Mouse (Mus musculus) limb, embryonic 13.5 days (tissue): ENCODE data around the gene P3h3. TPM values are rescaled to one million over a fixed set of nuclear protein-coding genes. Genes with fewer than 3 reads are reported as not detected.
"Not testable (repeated sequence)": the region's sequence is repeated elsewhere in the genome, so short reads cannot be mapped to it uniquely, and the experiment has no call there.

ENCODE experiments used
- ATAC-seq: fragments of 200-750 bp; cut with Nextera tagmentation; 2 replicates; pipeline ENCODE4 v1.8.0; 2017; ENCODE audit warnings: low read depth, moderate number of reproducible peaks, moderate TSS enrichment; ENCODE audit not compliant: low FRiP score
- H3K27ac ChIP-seq: fragments of 300-500 bp; sonication (generic); 2 replicates; pipeline ENCODE4 v1.5.1; 2015; ENCODE audit warnings: inconsistent platforms, mild to moderate bottlenecking, moderate library complexity
- H3K27me3 ChIP-seq: fragments of 300-500 bp; sonication (generic); 2 replicates; pipeline ENCODE4 v1.6.1; 2015; ENCODE audit warnings: mild to moderate bottlenecking, inconsistent platforms
- H3K36me3 ChIP-seq: fragments of 300-500 bp; sonication (generic); 2 replicates; pipeline ENCODE4 v1.6.1; 2015; ENCODE audit warnings: inconsistent platforms, mild to moderate bottlenecking, moderate library complexity
- H3K4me1 ChIP-seq: fragments of 300-500 bp; sonication (generic); 2 replicates; pipeline ENCODE4 v1.6.1; 2015; ENCODE audit warnings: inconsistent platforms
- H3K4me2 ChIP-seq: fragments of 300-500 bp; sonication (generic); replicated peaks from 2 replicates; pipeline ENCODE4 v1.6.1; 2015; ENCODE audit warnings: inconsistent platforms, mild to moderate bottlenecking, moderate library complexity
- H3K4me3 ChIP-seq: fragments of 300-500 bp; sonication (generic); 2 replicates; pipeline ENCODE4 v1.5.1; 2015; ENCODE audit warnings: moderate library complexity, mild to moderate bottlenecking, inconsistent platforms
- H3K9ac ChIP-seq: fragments of 300-500 bp; sonication (generic); 2 replicates; pipeline ENCODE4 v1.6.1; 2015; ENCODE audit warnings: mild to moderate bottlenecking, inconsistent platforms
- H3K9me3 ChIP-seq: fragments of 300-500 bp; sonication (generic); 2 replicates; pipeline ENCODE4 v1.6.1; 2016; ENCODE audit warnings: inconsistent platforms
- WGBS: fragments of 180-500 bp; shearing (Covaris S2); methylation state at CpG from one replicate; pipeline ENCODE4 v1.1.7; 2015; 5-methylcytosine and 5-hydroxymethylcytosine counted together
- polyA plus RNA-seq: library from polyadenylated mRNA; unstranded; fragments of >200 nt; fragmentation: Nextera tagmentation; extraction: Ambion mirVana; gene quantifications from 2 replicates; pipeline ENCODE4 v1.2.1, GENCODE M21; 2015

The P3h3 gene
- polyA plus RNA-seq, 1 experiment from 2014 or later, result 60.4 TPM

GRCm38 (mm10) chr6:124847305-124847704 lies 10.2 kb downstream of the P3h3 start:
- Histone ChIP-seq H3K9me3 (no peaks in the 10 kb centered on the region), H3K9ac (no peak overlapping the region), H3K4me3 (no peak overlapping the region), H3K4me2 (no peak overlapping the region), H3K36me3 (peaks cover 74% of the 10 kb centered on the region), H3K27me3 (no peaks in the 10 kb centered on the region), H3K4me1 (no peaks in the 10 kb centered on the region), H3K27ac (no peak overlapping the region)
- 15% methylated on average over 9 of the region's 9 CpGs for WGBS
- ATAC-seq, result peak; percentile 85

- Histone ChIP-seq H3K27me3 (no peaks in the 10 kb centered on the region), H3K27ac (no peak within 1 kb of the TSS), H3K4me1 (peaks cover 31% of the 10 kb centered on the region), H3K9me3 (no peaks in the 10 kb centered on the region), H3K36me3 (peaks cover 47% of the 10 kb centered on the region), H3K4me2 (0 out of 2 replicates have a peak within 1 kb of the TSS, but pooled peaks have one; percentile 19), H3K9ac (peak within 1 kb of the TSS; percentile 50; the same call in 1 of the 2 replicates), H3K4me3 (no peak within 1 kb of the TSS)
- peak; percentile 17; the same call in 1 of the 2 replicates for ATAC-seq
- 40% methylated on average over 15 of the region's 15 CpGs for WGBS
Measured at GRCm38 (mm10) chr6:124840241-124841167, 17.0 kb downstream of the P3h3 start, which contains the start of gene Gnb3. TSS of gene Gnb3 (minus strand) at chr6:124840275.

GRCm38 (mm10) chr6:124839805-124840204 lies 17.7 kb downstream of the P3h3 start:
- H3K27me3 ChIP-seq, result no peaks in the 10 kb centered on the region
- no peak overlapping the region for H3K27ac ChIP-seq
- peaks cover 34% of the 10 kb centered on the region for H3K4me1 ChIP-seq
- peak; percentile 15 for ATAC-seq
- H3K36me3 ChIP-seq, result peaks cover 40% of the 10 kb centered on the region
- H3K9me3 ChIP-seq, result no peaks in the 10 kb centered on the region
- H3K9ac ChIP-seq, result peak overlapping the region; percentile 50; the same call in 1 of the 2 replicates
- H3K4me2 ChIP-seq, result 0 out of 2 replicates have a peak overlapping the region, but pooled peaks have one; percentile 19
- H3K4me3 ChIP-seq, result no peak overlapping the region
- 8% methylated on average over 8 of the region's 8 CpGs for WGBS

- H3K27ac ChIP-seq, result no peak overlapping the region
- no peaks in the 10 kb centered on the region for H3K27me3 ChIP-seq
- no peaks in the 10 kb centered on the region for H3K9me3 ChIP-seq
- peaks cover 44% of the 10 kb centered on the region for H3K4me1 ChIP-seq
- no peak overlapping the region for H3K4me3 ChIP-seq
- no peak overlapping the region for H3K4me2 ChIP-seq
- peaks cover 40% of the 10 kb centered on the region for H3K36me3 ChIP-seq
- no peak for ATAC-seq
- H3K9ac ChIP-seq, result peak overlapping the region; percentile 39; the same call in 1 of the 2 replicates
- WGBS, result 76% methylated on average over 7 of the region's 7 CpGs
Measured at GRCm38 (mm10) chr6:124836411-124836810, 21.1 kb downstream of the P3h3 start.

GRCm38 (mm10) chr6:124835531-124835930 lies 22.0 kb downstream of the P3h3 start:
- ATAC-seq, result no peak
- Histone ChIP-seq H3K36me3 (peaks cover 32% of the 10 kb centered on the region), H3K9me3 (no peaks in the 10 kb centered on the region), H3K4me3 (no peak overlapping the region), H3K4me1 (peaks cover 52% of the 10 kb centered on the region), H3K27ac (no peak overlapping the region), H3K4me2 (no peak overlapping the region), H3K9ac (peak overlapping the region; percentile 39), H3K27me3 (no peaks in the 10 kb centered on the region)
- WGBS, result 34% methylated on average over 10 of the region's 10 CpGs

- Histone ChIP-seq H3K27ac (no peak overlapping the region), H3K36me3 (peaks cover 31% of the 10 kb centered on the region), H3K27me3 (no peaks in the 10 kb centered on the region), H3K4me3 (no peak overlapping the region), H3K9me3 (no peaks in the 10 kb centered on the region), H3K4me2 (no peak overlapping the region), H3K4me1 (peaks cover 48% of the 10 kb centered on the region), H3K9ac (no peak overlapping the region)
- 81% methylated on average over 6 of the region's 6 CpGs for WGBS
- no peak for ATAC-seq
Measured at GRCm38 (mm10) chr6:124834512-124835081, 23.0 kb downstream of the P3h3 start.

GRCm38 (mm10) chr6:124831649-124832048 lies 25.9 kb downstream of the P3h3 start:
- H3K4me1 ChIP-seq, result peaks cover 46% of the 10 kb centered on the region
- H3K4me2 ChIP-seq, result peak overlapping the region; percentile 95
- peak overlapping the region; percentile 43 for H3K9ac ChIP-seq
- 93% methylated on average over 8 of the region's 8 CpGs for WGBS
- no peaks in the 10 kb centered on the region for H3K9me3 ChIP-seq
- peak overlapping the region; percentile 71; the same call in 1 of the 2 replicates for H3K4me3 ChIP-seq
- ATAC-seq, result no peak
- peaks cover 31% of the 10 kb centered on the region for H3K36me3 ChIP-seq
- no peaks in the 10 kb centered on the region for H3K27me3 ChIP-seq
- no peak overlapping the region for H3K27ac ChIP-seq

- H3K4me1 ChIP-seq, result peaks cover 42% of the 10 kb centered on the region
- 94% methylated on average over 4 of the region's 4 CpGs for WGBS
Measured at GRCm38 (mm10) chr6:124831199-124831598, 26.4 kb downstream of the P3h3 start.

GRCm38 (mm10) chr6:124829799-124830700 lies 27.5 kb downstream of the P3h3 start:
- peak overlapping the region; percentile 71 for H3K4me3 ChIP-seq
- H3K9ac ChIP-seq, result peak overlapping the region; percentile 80
- WGBS, result under 1% methylated on average over 38 of the region's 38 CpGs
- H3K4me1 ChIP-seq, result peaks cover 33% of the 10 kb centered on the region
- H3K27ac ChIP-seq, result peak overlapping the region; percentile 91
- peak overlapping the region; percentile 95 for H3K4me2 ChIP-seq
- no peaks in the 10 kb centered on the region for H3K9me3 ChIP-seq
- ATAC-seq, result peak; percentile 84
- H3K36me3 ChIP-seq, result peaks cover 44% of the 10 kb centered on the region
- H3K27me3 ChIP-seq, result no peaks in the 10 kb centered on the region

More at GRCm38 (mm10) chr6:124831199-124831598, 26.4 kb downstream of the P3h3 start:
- Histone ChIP-seq H3K4me2 (peak overlapping the region; percentile 95), H3K9ac (peak overlapping the region; percentile 80), H3K4me3 (peak overlapping the region; percentile 71), H3K36me3 (peaks cover 33% of the 10 kb centered on the region)
- not testable (repeated sequence) for H3K27me3 ChIP-seq, H3K9me3 ChIP-seq, H3K27ac ChIP-seq, ATAC-seq

GRCm38 (mm10) chr6:124828868-124829798 lies 28.4 kb downstream of the P3h3 start, which contains the start of the genes Usp5 and Cdca3:
TSS of gene Usp5 (minus strand) at chr6:124829484.
TSS of gene Cdca3 (plus strand) at chr6:124829547.
- under 1% methylated on average over 55 of the region's 55 CpGs for WGBS
- H3K36me3 ChIP-seq, result peaks cover 46% of the 10 kb centered on the region
- H3K9me3 ChIP-seq, result no peaks in the 10 kb centered on the region
- H3K4me3 ChIP-seq, result peak within 1 kb of the TSS; percentile 71
- peaks cover 33% of the 10 kb centered on the region for H3K4me1 ChIP-seq
- peak; percentile 94 for ATAC-seq
- peak within 1 kb of the TSS; percentile 80 for H3K9ac ChIP-seq
- peak within 1 kb of the TSS; percentile 91 for H3K27ac ChIP-seq
- H3K27me3 ChIP-seq, result no peaks in the 10 kb centered on the region
- H3K4me2 ChIP-seq, result peak within 1 kb of the TSS; percentile 95
